Mouse (Mus musculus) left cerebral cortex, adult 2 months (tissue): ENCODE data around the gene Pdzd2. TPM values are rescaled to one million over a fixed set of nuclear protein-coding genes. Genes with fewer than 3 reads are reported as not detected.

Experiments used
- DNase-seq, 2 experiments: peaks; one replicate each; pipeline ENCODE4 v3.0.0; 2021 to 2022; ENCODE audit warnings: low spot score in 2 of 2, mixed read lengths in 1 of 2; ENCODE audit errors: extremely low spot score in 1 of 2
- H3K27ac ChIP-seq: fragments of 200-600 bp; 2 replicates; pipeline ENCODE4 v1.8.1; 2022
- H3K4me3 ChIP-seq: fragments of 200-600 bp; 2 replicates; pipeline ENCODE4 v1.8.1; 2022
- CTCF ChIP-seq: fragments of 200-600 bp; IDR thresholded peaks from 2 replicates; pipeline ENCODE4 v1.8.1; 2022; ENCODE audit warnings: antibody characterized with exemption, mild to moderate bottlenecking, moderate library complexity
- intact Hi-C: fragments of 180-260 bp; cut with DNase I; formaldehyde crosslinking; loops from one replicate; pipeline ENCODE4 v1.15.1; 2025
- total RNA-seq, 2 experiments: library from RNA; stranded (reverse); gene quantifications; 2 replicates each; pipeline ENCODE4 v1.2.3; 2021

The Pdzd2 gene
- total RNA-seq, 2 experiments from 2014 or later: 86.1 to 93.1 TPM

DNA sequence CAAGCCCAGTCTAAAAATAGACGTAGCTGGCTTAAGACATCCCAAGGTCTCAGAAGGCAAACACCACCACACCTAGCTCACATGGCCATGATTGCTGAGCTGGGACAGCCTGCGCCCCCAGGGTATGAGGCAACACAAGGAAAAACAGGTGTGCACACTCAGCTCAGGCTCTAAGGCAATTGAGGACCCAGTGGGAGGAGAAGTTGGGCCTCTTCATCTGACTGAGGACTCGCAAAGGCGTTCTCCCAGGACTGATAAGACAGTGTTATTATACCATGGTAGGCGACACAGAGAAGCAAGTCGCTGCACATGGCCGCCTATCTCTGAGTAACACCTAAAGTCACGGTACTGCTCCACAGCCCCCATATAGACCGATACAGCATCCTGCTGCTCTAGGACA, 235.8 kb downstream of the Pdzd2 start:
- H3K4me3 ChIP-seq: no peak overlapping the region
- DNase-seq: no peak
- TF ChIP-seq CTCF: no peak
- intact Hi-C loops: loop anchor here (5.0 kb wide), 1 partner anchor 132 kb away; no protein-coding TSS in a partner anchor
- H3K27ac ChIP-seq: no peak overlapping the region

DNA sequence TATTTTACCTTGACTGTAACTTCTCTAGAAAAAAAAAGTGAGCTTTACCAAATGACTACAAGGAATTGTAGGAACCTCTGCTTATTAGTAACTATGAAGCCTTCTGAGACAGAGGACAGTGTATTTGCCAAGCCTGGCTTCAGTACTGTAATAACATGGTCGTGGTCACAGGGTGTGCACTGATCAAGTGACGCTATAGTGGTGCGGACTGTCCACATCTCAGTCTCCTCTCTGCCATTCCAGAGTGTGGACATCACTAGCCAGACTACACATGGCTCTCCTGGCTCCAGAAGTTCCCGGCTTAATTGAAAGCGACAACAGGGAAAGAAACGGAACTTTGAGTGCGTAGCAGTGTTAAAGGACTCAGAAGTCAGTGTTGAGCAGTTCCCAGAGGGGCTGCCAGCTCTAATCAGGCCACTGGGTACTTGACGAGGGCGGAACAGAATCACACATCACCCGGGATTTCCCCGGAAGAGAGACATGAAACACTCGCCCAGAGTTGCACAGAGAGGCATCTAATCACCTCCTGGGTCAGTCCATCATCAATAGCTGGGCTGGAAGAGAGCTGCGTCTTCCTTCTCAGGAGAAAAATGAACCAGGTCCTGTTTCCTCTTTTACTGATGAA, 237.7 kb downstream of the Pdzd2 start:
- intact Hi-C loops: loop anchor here (5.0 kb wide), 1 partner anchor 130 kb away; no protein-coding TSS in a partner anchor
- H3K4me3 ChIP-seq: no peak overlapping the region
- H3K27ac ChIP-seq: no peak overlapping the region
- TF ChIP-seq CTCF: no peak
- DNase-seq: no peak

DNA sequence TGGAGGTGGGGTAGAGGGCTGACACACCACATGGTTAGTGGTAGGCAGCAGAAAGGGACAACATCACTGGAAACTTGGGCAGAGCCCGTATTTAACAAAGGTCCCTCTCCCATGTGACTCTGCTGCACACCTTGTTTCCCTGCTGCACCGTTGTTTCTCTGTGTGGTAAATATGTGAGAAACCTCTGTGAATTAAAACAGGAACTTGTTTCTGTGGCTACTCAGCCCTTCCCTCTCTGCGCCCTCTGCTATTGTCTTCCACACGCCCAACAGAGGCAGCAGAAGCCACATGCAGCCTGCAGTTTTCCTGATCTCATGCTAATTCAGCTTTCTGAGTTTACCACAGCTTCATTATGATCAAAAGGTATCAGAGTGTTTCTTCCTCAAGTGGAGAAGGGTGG, 239.1 kb downstream of the Pdzd2 start:
- intact Hi-C loops: loop anchor here (5.0 kb wide), 1 partner anchor 128 kb away; no protein-coding TSS in a partner anchor
- no peak for DNase-seq
- H3K4me3 ChIP-seq: no peak overlapping the region
- TF ChIP-seq CTCF: no peak
- H3K27ac ChIP-seq: no peak overlapping the region

DNA sequence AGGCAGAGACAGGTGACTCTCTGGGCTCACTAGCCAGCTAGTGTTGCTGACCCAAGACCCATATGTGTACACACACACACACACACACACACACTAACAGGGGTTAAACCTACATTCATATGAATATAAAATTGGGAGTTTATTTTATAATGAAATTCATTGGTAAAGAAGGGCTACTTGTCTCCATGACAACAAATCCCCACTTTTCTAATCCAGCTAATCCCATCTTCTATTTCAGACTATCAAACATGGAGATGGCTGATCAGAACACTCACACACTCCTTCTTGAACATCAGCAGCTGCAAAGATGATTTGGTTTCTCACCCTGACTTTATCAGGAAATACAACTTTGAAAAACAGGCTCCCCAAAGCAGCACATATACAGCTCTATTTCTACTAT, 245.6 kb downstream of the Pdzd2 start:
- TF ChIP-seq CTCF: no peak
- DNase-seq: no peak
- intact Hi-C loops: no loop called here
- Histone ChIP-seq H3K4me3 (no peak overlapping the region), H3K27ac (no peak overlapping the region)

DNA sequence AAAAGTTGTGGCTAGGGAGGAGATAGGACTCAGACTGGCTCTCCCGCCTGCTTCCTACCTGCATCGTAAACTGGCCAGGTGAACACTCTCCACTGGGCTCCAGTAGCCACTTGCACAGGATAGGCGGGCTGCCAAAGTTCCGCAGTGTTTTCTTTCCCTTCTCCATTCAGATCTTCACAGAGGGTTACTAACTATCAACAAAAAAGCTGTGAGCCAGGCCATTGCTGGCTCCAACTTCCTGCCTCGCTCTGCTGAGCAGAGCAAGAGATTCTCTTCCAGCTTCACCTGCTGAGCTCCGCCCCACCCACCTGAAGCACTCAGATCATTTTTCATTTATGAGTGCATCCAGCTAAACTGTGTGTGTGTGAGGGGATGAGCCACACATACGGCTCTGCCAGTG, 246.5 kb downstream of the Pdzd2 start:
- intact Hi-C loops: no loop called here
- no peak overlapping the region for H3K4me3 ChIP-seq
- DNase-seq: no peak
- H3K27ac ChIP-seq: no peak overlapping the region
- no peak for TF ChIP-seq CTCF

DNA sequence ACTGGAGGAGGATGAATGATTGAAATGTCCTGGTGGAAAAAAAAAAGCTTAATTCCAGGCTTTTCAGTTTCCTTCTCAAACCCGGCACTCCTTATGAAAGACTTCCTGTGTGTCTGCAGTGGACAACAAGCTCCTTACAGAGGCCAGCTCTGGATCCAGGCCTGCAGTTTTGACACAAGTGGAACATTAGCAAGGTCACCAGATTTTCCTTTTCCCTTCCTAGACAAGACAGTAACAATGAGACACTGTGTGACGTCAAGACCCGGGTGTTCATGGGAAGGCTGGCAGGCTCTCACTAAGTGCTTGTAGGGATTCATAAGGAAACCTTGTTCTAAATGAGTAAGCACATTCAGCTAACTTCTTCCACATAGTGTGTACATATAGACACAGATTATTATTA, 248.8 kb downstream of the Pdzd2 start:
- H3K4me3 ChIP-seq: no peak overlapping the region
- TF ChIP-seq CTCF: no peak
- H3K27ac ChIP-seq: peak overlapping the region; percentile 19; the same call in 1 of the 2 replicates
- DNase-seq: peak in 1 of 2 experiments; percentile 31
- intact Hi-C loops: no loop called here

DNA sequence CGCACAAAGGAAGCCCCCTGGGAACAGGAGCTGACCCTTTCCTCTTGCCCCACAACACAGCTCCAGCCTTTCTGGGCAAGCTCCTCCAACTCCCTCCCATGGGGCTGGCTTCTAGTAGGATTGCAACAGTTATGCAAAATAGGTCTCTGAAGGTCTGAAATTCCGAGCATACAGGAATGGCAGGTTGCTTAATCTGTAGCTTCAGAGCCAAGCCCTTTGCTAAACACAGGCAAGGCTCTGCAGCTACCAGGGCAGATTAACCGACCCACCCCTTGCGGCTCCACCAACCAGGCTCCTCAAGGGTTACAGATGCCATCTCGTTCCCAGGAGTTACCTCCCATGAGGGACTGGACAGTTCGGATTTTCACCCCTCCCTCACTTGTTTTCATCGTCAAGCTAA, 249.2 kb downstream of the Pdzd2 start:
- no peak overlapping the region; the same call in 1 of the 2 replicates for H3K27ac ChIP-seq
- DNase-seq: no peak
- no peak for TF ChIP-seq CTCF
- intact Hi-C loops: no loop called here
- H3K4me3 ChIP-seq: no peak overlapping the region

DNA sequence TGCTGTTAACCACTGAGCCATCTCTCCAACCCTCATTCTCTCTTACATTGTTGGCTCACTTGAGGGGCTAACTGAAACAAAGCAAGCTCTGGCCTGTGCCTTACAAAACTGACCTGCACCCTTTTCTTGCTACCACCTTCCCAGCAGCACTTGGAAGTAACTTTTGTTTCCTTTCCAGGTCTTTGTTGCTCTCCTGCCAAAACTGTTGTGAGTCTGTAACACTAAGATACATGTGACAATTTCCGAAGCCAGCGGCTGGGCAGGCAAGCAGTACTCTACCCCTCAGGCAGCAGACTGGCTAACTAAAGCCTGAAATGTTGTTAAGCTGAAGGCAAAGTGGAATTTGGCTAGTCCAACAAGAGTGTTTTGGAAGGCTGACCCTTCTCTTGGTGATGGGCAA, 251.4 kb downstream of the Pdzd2 start:
- no peak for TF ChIP-seq CTCF
- no peak overlapping the region for H3K4me3 ChIP-seq
- no peak for DNase-seq
- intact Hi-C loops: loop anchor here (5.0 kb wide), 1 partner anchor 64 kb away; no protein-coding TSS in a partner anchor
- H3K27ac ChIP-seq: no peak overlapping the region

DNA sequence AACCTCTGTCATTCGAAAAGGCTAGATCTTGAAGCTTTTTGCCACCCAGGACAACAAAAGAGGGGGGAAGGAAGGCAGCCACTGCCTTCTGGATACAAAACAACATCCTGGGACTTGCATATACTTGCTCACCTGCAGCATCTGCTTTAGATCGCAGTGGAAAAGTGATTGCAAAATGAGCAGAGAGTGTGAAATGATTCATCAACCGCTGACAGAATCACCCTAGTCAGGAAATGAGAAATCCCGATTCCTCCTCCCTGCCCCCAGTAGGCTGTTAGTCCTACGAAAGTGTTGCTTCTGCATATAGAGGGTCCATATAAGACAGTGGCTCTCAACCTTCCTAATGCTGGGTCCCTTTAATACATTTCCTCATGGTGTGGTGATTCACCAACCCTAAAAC, 258.5 kb downstream of the Pdzd2 start:
- no peak overlapping the region for H3K4me3 ChIP-seq
- intact Hi-C loops: no loop called here
- no peak for DNase-seq
- H3K27ac ChIP-seq: no peak overlapping the region
- TF ChIP-seq CTCF: no peak

DNA sequence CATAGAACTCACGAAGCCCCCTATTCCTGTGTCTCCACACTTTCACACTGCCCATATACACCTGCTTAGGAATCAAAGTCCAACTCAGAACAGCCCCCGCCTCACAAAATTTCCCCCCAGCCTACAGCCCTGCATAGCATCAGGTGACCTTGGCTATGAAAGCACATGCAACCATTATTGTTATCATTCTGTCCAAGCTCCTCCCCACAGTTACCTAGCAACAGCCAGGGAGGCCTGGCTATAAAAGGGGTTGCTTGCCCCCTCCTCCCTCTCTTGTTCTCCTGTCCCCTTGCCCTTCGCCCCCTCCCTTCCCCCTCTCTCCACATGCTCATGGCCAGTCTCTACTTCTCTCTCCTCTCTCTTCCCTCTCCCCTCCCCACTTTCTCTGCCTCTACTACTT, 259.4 kb downstream of the Pdzd2 start:
- DNase-seq: no peak
- Histone ChIP-seq H3K4me3 (no peak overlapping the region), H3K27ac (no peak overlapping the region)
- intact Hi-C loops: no loop called here
- TF ChIP-seq CTCF: no peak

DNA sequence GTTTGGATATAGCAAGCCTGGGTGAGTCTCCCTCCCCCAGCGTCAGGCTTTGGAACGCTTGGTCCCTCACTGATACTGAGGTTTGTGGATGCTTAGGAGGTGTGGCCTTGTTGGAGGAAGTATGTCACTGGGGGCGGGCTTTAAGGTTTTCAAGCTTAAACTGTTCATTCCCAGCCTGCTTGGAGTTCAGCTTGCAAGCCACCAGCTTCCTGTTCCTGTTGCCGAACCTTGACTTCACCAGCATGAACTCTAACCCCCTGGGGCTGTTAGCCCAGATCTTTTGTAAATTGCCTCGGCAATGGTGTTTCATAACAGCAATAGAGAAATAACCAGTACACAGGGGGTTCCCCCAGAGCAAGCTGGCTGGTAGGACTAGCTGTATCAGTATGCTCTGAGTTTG, 260.4 kb downstream of the Pdzd2 start:
- Histone ChIP-seq H3K27ac (no peak overlapping the region), H3K4me3 (no peak overlapping the region)
- no peak for TF ChIP-seq CTCF
- no peak for DNase-seq
- intact Hi-C loops: no loop called here

DNA sequence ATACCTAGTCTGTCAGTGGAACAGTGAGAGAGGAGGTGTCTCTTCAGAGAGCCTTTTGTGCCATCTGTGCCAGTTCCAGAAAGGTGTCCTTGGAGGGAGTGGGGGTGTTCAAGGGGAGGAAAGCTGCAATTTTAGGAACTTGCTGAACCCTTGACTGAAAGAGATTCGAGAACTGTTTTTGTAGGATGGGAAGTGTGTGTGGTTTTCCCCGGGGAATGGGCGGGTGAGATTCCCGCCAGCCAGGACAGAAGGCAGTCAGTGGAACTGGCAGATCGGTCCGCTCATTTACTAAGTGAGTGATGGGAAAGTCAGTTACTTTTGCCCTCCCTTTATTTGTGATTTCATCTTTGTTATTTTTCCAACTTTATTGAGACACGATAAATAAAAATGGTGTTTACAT, 266.1 kb downstream of the Pdzd2 start:
- no peak for TF ChIP-seq CTCF
- intact Hi-C loops: no loop called here
- no peak overlapping the region for H3K4me3 ChIP-seq
- DNase-seq: no peak
- H3K27ac ChIP-seq: no peak overlapping the region

DNA sequence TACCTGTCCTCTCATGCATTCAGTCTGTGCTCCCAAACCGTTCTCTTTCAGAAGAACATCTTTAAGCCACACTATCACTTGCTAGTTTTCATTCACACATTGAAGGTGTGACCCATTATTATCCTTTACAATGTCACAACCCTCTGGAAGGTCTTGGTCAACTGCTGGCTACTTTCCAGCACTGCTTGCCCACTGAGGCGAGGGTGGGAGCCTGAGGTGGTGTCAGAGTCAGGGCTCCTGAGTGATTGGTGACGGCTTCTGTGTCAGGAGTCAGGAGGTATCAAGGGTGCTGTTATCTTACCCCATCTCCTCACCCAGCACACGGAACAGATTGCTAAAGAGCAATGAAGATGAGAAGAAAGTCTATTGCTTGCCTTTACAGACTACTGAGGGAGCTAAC, 267.1 kb downstream of the Pdzd2 start:
- TF ChIP-seq CTCF: no peak
- no peak overlapping the region for H3K4me3 ChIP-seq
- no peak overlapping the region for H3K27ac ChIP-seq
- intact Hi-C loops: no loop called here
- no peak for DNase-seq
